Mouse (Mus musculus): ENCODE data around the gene Brcc3. TPM values are rescaled to one million over a fixed set of nuclear protein-coding genes. Genes with fewer than 3 reads are reported as not detected.
"Not testable (repeated sequence)": the region's sequence is repeated elsewhere in the genome, so short reads cannot be mapped to it uniquely, and the experiment has no call there.

The Brcc3 gene
- 10 to 100 TPM; 34.0 to 41.9 TPM for total RNA-seq (2021)
- long read RNA-seq, experiment 1, partial matches to known transcripts: 2 of 3 reads
- long read RNA-seq, experiment 1, other reads (novel, unspliced or antisense): 1 of 3 reads
- long read RNA-seq, experiment 2: 0 reads

DNA sequence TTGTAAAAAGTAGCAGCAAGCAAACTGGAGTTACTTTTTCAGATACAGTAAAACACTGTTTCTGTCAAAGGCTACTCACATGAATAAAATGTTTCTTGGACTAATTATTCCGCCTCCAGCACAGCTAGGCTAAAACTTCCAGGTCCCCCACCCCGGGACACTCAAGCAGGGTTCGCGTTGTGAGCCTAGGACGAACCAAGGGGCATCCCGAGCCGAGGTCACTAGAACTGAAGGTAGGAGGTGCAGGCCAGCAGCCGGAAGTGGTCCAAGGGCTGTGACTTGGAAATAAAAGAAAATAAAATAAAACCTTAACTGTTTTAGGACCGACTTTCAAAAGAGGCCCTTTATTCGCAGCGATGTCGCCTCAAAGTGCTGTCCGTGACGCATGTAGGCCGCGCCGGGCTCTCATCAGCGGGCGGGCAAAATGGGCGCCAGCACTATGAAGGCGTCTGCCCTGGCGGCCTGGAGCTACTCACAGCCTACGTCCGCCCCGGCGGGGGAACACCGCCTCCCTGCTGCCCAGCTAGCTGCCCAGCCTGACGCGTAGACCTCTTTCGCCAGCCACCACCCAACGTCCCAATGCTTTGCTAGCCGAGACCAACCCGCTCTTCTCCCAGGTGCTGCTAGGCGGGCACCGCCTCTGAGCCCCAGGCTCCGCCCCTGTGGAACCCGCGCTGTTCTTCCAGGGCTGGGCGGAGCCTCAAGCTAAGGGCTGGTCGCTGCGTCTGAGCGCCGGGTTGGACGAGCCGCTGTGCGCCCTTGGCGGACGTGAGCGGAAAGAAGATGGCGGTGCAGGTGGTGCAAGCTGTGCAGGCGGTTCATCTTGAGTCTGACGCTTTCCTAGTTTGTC is at the start of gene Brcc3, which contains the start of the genes Cmc4 and Mtcp1:
TSS of gene Brcc3 (plus strand) at position 693 of the 850 bp plus-strand sequence.
TSS of gene Cmc4 (minus strand) at position 649 of the 850 bp plus-strand sequence.
TSS of gene Mtcp1 (minus strand) at position 653 of the 850 bp plus-strand sequence.
- peak; percentile 82 to 84 for DNase-seq (ENCODE audit: low spot score in 2 of 2)
- intact Hi-C loops (cut with DNase I): no loop called here

GRCm38 (mm10) chrX:75370197-75370596 is 46.2 kb upstream of the Brcc3 start:
- intact Hi-C loops (cut with DNase I): no loop called here
- no peak for DNase-seq (ENCODE audit: low spot score in 2 of 2)

- intact Hi-C loops (cut with DNase I): no loop called here
- DNase-seq (ENCODE audit: low spot score in 2 of 2): no peak
Measured at GRCm38 (mm10) chrX:75372666-75373425, 43.6 kb upstream of the Brcc3 start.

DNA sequence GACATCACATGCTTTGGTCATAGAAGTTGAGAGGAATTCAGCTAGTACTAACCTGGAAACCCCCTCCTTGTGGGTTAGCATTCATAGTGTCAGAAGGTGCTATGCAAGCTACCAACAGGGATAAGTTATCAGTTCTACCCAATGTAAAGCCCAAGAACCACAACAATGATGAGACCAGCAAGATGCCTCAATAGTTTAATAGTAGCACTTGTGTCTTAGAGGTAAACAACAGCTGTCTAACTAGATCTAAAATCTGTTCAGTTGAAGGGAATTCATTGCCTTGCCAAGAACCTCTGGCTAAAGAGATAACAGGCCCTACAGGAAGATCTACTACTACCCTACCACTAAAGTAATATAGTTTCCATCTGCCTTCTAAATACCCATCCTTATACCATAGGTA is 39.6 kb upstream of the Brcc3 start:
- DNase-seq (ENCODE audit: low spot score in 2 of 2): no peak
- intact Hi-C loops (cut with DNase I): no loop called here

DNA sequence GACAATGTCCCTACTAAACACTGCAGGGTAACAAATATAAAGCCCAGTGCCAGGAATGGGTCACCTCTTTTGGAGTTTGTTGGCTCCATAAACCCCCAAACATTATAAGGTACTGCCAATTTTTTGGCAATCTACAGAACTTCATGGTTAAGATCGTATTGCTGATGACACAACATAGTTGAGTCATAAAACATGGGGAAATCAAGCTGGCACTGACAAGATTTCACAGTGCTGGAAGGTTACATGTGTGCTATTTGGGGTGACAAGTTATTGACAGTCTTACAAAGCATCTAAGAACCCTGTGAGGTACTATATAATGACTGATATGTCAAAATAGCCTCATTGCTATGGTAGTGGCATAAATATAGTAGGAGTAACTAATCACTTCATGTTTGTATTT is 35.3 kb upstream of the Brcc3 start:
- intact Hi-C loops (cut with DNase I): no loop called here
- no peak for DNase-seq (ENCODE audit: low spot score in 2 of 2)

DNA sequence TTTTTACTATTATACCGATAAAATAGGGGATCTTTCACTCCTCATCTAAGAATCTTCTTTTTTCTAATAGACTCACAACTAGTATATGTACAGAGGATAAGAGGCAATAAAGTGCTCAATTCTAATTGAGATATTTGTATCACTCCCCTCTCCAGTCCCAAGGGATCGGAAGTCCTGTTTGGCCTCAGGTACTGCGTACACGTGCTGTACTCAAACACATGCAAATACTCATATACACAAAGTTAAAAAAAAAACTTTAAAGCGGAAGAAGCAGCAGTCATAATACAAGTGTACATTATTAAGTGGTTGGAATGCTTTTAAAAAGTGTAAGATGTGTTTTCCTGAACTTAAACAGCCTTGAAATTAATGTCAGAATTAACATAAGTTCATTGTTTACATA is 34.7 kb upstream of the Brcc3 start:
- no peak for DNase-seq (ENCODE audit: low spot score in 2 of 2)
- intact Hi-C loops (cut with DNase I): no loop called here

DNA sequence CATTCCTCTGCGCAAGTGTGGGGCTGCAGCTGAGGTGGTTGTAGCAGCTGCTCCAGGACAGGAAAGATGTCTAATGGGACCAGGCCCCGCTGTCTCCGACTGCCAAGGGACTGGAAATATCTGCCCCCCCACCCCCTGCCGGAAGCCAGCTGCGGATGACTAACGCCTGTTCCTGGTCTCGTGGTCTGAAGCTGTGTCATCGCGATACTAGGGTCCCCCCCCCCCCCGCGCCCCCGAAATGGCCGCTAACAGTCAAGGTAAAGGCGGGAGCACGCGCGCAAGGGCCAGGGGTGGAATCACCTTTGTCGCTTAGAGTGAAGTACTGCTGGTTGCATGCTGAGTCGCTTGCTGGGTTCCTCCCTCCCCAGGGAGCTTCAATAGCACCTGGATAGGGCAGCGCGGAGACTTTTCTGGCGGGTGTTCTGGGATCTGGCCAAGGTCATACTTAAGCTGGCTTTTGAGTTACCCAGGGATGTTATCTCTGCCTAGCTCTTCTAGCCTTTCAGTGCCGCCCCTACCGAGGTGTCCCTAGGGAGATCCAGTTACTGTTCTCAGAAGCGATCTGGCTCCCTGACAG is 34.1 kb upstream of the Brcc3 start, which contains the start of the genes Fundc2 and F8:
TSS of gene Fundc2 (plus strand) at position 205 of the 577 bp plus-strand sequence.
TSS of gene F8 (minus strand) at position 421 of the 577 bp plus-strand sequence.
- DNase-seq (ENCODE audit: low spot score in 2 of 2): peak; percentile 41 to 71
- intact Hi-C loops (cut with DNase I): no loop called here

GRCm38 (mm10) chrX:75399471-75399870 is 17.0 kb upstream of the Brcc3 start:
- no peak for DNase-seq (ENCODE audit: low spot score in 2 of 2)
- intact Hi-C loops (cut with DNase I): no loop called here

- intact Hi-C loops (cut with DNase I): no loop called here
- DNase-seq (ENCODE audit: low spot score in 2 of 2): no peak
Measured at GRCm38 (mm10) chrX:75402668-75403067, 13.8 kb upstream of the Brcc3 start.

DNA sequence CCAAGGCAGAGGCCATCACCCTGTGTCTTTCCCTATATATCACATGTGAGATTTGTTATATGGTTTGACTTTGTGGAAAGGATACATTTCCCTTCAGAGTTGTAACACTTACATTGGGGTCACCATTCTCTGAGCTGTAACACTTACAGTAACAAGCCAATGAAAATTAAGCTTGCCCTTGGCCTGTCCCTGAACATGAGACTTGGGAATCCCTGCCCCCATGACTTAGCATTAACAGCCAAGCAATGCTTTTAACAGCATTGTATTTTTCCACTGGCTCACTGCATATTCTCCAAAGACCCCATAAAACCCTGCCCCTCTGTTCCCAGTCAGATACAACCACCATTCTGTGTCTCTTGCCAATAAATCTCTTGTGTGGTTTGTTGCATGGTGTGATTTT is 13.1 kb upstream of the Brcc3 start:
- intact Hi-C loops (cut with DNase I): no loop called here

DNA sequence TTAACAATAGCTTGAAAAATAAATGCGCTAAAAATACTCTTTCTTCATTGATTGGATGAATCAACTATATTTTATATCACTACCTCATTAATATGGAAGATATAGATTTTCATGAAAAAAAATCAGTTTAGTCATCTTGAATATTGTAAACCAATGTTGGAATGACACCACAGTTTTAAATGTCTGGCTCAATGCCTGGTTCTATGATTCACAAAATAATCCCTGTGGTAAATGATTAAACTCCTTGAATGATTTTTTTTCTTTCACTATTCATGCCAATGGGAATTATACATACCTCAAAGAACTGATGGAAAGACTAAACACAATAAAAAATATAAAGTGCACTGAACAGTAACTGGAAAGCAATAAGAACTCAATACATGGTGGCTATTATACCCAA is 6.7 kb upstream of the Brcc3 start:
- intact Hi-C loops (cut with DNase I): no loop called here
- DNase-seq (ENCODE audit: low spot score in 2 of 2): no peak

More for the DNA sequence above, 13.1 kb upstream of the Brcc3 start:
- DNase-seq (ENCODE audit: low spot score in 2 of 2): no peak

- intact Hi-C loops (cut with DNase I): no loop called here
- DNase-seq (ENCODE audit: low spot score in 2 of 2): no peak
Measured at GRCm38 (mm10) chrX:75454597-75454996, 38.2 kb downstream of the Brcc3 start.

DNA sequence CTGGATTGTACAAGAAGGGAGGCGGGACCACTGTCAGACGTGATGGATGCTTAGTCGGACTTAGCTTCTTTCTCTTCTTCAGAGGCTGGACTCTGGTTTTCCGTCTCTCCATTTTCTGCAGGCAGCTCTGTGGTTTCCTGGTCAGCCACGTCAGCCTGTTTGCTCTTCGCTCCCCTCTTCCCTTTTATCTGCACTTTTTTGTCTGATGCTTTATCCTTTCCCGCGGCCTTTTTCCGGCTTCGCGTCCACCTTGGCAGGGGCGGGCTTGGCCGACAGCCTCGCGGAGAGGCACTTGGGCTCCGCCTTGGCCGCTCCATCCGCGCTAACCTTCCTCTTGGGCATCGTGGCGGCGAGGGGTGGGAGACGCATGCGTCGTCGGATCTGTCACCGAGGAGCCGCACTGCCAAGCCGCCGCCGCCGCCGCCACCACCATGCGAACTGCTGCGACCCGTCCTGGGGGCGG is 58.8 kb downstream of the Brcc3 start:
- peak; percentile 33 to 60 for DNase-seq (ENCODE audit: low spot score in 2 of 2)
- intact Hi-C loops (cut with DNase I): not testable (repeated sequence)

DNA sequence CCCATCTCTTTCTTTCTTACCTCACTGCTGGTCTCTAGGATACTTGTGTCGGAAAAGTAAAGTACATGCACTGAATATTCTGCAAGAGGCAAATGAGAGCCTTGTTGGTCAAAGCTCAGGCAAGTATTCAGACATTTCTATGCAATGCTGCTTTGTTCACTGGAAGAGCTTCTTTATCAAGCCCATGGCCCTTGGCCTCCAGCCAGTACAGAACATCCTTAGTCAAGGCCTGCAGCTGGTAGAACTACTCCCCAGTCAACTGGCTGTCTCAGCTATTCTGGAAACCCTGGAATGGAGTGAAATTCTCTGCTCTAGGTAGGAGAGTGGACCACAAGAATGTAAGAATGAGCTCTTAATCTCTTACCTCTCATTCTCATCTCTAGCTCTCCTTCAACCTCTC is 73.5 kb downstream of the Brcc3 start:
- DNase-seq (ENCODE audit: low spot score in 2 of 2): no peak
- intact Hi-C loops (cut with DNase I): no loop called here

Other genes with a start within 250 kb of the Brcc3 start
- gene Fundc2, start 34.2 kb upstream of the Brcc3 start, total RNA-seq (2021): 10 to 100 TPM; 40.5 to 41.8 TPM
- 1 to 10 TPM; 1.5 to 1.9 TPM for gene F8, start 34.0 kb upstream of the Brcc3 start, total RNA-seq (2021)
- gene Cmc4, start within 50 bp of the Brcc3 start, total RNA-seq (2021): 10 to 100 TPM; 10.5 to 12.2 TPM
- gene Mtcp1, start within 50 bp of the Brcc3 start, total RNA-seq (2021): 1 to 10 TPM; 5.6 to 7.9 TPM
- gene Vbp1, start 97.7 kb downstream of the Brcc3 start, total RNA-seq (2021): 10 to 100 TPM; 71.3 to 75.2 TPM
- gene Rab39b, start 161.6 kb downstream of the Brcc3 start, total RNA-seq (2021): 10 to 100 TPM; 40.0 to 40.8 TPM

Measured in left cerebral cortex, postnatal 14 days (tissue).